Mouse (Mus musculus): Measurements from ENCODE around the gene Gm49394.

DNA sequence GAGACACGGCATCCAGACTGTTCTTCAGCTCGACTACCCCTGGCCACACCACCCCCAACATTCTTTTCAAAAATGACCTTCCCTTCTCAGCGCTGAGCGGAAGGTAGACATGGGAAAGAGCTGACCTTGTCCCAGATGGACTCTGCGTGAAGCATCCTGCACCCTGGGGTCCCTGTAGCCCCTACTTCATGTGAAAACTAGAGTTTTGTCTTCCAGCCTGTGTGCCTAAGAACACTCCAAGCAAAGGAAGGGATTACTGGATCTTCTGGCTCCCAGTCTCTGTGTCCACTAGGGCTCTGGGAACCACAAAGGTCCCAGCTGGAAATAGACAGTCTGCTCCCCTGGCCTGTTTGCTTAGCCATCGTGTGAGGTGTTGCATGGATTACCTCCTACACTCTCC, 5.4 kb upstream of the Gm49394 start:
- no peak for TF ChIP-seq MYOD1 (IDR thresholded peaks at IDR 0.05; ENCODE audit: control insufficient read depth, insufficient read length, low read depth)
- TF ChIP-seq MAX (IDR thresholded peaks at IDR 0.05), result no peak
- no peak for TF ChIP-seq FOSL1 (IDR thresholded peaks at IDR 0.05; ENCODE audit: insufficient read depth, low read length, poor library complexity, severe bottlenecking)
- no peak for TF ChIP-seq CTCF (IDR thresholded peaks at IDR 0.05; ENCODE audit: control insufficient read depth, insufficient read depth, insufficient read length)

All from C2C12 (cell line).